Mouse (Mus musculus): Measurements from ENCODE around the gene Grpr. TPM values are rescaled to one million over a fixed set of nuclear protein-coding genes. Genes with fewer than 3 reads are reported as not detected.

The Grpr gene
- not detected in 2 replicates for polyA plus RNA-seq (2012; ENCODE audit: insufficient read depth, insufficient read length, missing spikeins)

DNA sequence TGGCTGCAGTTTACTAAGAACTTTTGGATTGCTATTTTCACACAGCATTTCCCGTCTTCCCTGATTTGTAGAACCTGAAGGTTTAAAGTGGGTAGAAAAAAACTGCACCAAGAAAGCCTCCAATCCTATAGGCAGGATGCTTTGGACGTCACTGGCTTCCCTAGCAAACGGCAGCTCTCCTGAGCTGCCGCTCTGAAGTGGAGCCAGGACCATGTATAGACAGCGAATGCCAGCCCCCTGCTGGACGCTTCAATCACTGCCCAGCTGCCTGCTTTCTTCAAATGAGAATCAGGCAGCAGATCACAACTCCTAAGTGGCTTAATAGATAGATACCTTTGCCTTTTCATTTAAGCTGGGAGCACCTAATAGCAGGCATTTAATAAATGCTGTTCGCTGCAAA is at the start of gene Grpr:
TSS of gene Grpr (minus strand) at position 12 of the 400 bp plus-strand sequence.
- Histone ChIP-seq H3K27ac (replicated peaks; ENCODE audit: low read depth, low read length) (no peak within 1 kb of the TSS), H3K4me3 (ENCODE audit: insufficient read depth, low read depth, low read length) (no peak within 1 kb of the TSS), H3K4me1 (ENCODE audit: control insufficient read depth, insufficient read depth, insufficient read length, low read length) (no peaks in the 10 kb centered on the region)

DNA sequence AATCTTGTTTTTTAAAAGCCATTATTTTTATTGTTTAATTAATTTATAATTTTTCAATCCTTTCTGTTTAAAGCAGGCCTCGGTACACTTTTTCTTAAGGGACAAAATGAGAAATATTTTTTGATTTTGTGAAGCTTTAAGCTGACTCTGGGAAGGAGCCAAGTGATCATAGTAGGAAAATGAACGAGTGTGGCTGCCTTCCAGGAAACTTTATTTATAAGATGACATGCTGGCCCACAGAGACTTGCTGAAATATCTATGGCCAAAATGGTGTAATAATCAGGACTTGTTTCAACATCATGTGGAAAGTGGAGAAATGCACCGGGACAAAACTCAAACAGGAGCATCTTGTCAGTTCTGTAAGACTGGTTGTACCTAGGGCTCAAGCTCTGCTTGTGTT is 11.0 kb upstream of the Grpr start:
- H3K27ac ChIP-seq (replicated peaks; ENCODE audit: low read depth, low read length): no peak overlapping the region
- H3K4me3 ChIP-seq (ENCODE audit: insufficient read depth, low read depth, low read length): no peak overlapping the region
- no peaks in the 10 kb centered on the region for H3K4me1 ChIP-seq (ENCODE audit: control insufficient read depth, insufficient read depth, insufficient read length, low read length)

DNA sequence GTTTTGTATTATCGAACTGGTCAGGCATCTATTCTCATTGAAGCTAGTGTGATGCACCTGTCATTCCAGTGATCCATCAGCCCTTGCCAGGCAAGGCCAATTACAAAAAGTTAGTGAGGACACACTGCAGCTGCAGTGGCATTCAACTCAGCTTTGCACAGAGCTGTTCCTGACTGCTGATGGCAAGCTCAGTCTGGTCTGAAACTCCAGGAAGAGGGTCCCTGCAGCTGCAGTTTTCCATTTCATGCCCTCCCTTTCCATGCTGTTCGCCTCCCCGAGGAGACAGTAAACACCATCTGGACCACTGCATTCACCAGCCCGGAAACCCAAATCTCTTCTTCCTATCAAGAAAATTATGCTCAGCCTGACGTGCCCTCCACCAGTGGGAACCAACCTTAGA is 2.4 kb downstream of the Grpr start:
- no peak overlapping the region for H3K27ac ChIP-seq (replicated peaks; ENCODE audit: low read depth, low read length)

DNA sequence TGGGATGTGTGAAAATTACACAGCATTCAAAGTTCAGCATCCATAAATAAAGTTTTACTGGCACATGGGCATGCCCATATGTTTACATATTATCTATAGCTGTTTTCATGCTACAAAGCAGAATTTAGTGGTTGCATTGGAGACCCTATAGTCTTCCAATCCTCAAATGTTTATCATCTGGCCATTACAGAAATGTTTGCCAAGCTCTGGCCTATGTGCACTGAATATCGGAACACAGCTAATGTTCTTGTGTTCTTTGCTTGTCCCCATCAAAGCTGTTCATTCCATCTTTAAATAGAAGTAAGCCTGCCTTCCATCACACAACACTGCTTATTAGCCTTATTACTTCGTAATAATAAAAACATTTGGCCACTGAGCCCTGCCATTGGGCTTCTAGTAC is 16.6 kb downstream of the Grpr start:
- Histone ChIP-seq H3K27ac (replicated peaks; ENCODE audit: low read depth, low read length) (no peak overlapping the region), H3K4me1 (ENCODE audit: control insufficient read depth, insufficient read depth, insufficient read length, low read length) (no peaks in the 10 kb centered on the region; the same call in 1 of the 2 replicates), H3K4me3 (ENCODE audit: insufficient read depth, low read depth, low read length) (no peak overlapping the region)

More for the DNA sequence above, 2.4 kb downstream of the Grpr start:
- H3K4me3 ChIP-seq (ENCODE audit: insufficient read depth, low read depth, low read length): no peak overlapping the region
- no peaks in the 10 kb centered on the region for H3K4me1 ChIP-seq (ENCODE audit: control insufficient read depth, insufficient read depth, insufficient read length, low read length)

- Histone ChIP-seq H3K27ac (replicated peaks; ENCODE audit: low read depth, low read length) (no peak overlapping the region), H3K4me3 (ENCODE audit: insufficient read depth, low read depth, low read length) (no peak overlapping the region), H3K4me1 (ENCODE audit: control insufficient read depth, insufficient read depth, insufficient read length, low read length) (no peaks in the 10 kb centered on the region)
These were observed 30.4 kb downstream of the Grpr start for GRCm38 (mm10) chrX:163518963-163519541.

DNA sequence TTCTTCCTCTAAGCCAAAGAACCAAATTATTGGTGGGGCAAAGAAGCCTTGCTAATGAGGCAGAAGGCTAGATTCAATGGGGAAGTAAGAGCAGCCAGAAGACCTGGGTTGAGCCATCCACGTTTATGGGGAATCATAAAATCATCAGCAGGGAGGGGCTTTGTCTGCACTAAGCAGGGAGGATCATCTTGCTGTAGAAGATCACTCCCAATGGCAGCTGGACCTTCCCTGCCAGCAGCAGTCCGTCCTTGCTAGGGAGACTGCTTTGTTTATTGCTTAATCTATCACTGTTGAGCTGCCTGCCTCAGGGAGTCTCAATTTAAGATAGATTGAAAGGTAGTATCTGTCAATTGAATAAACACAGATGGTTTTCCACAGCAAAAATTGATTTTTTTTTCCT is 37.7 kb downstream of the Grpr start:
- Histone ChIP-seq H3K4me3 (ENCODE audit: insufficient read depth, low read depth, low read length) (no peak overlapping the region), H3K27ac (replicated peaks; ENCODE audit: low read depth, low read length) (no peak overlapping the region), H3K4me1 (ENCODE audit: control insufficient read depth, insufficient read depth, insufficient read length, low read length) (no peaks in the 10 kb centered on the region)

- no peak overlapping the region for H3K27ac ChIP-seq (replicated peaks; ENCODE audit: low read depth, low read length)
- H3K4me3 ChIP-seq (ENCODE audit: insufficient read depth, low read depth, low read length): no peak overlapping the region
- H3K4me1 ChIP-seq (ENCODE audit: control insufficient read depth, insufficient read depth, insufficient read length, low read length): no peaks in the 10 kb centered on the region
These were observed 47.4 kb downstream of the Grpr start for GRCm38 (mm10) chrX:163502088-163502487.

Other genes with a start within 250 kb of the Grpr start
- not detected in 2 replicates for gene Rnf138rt1, start 211.7 kb upstream of the Grpr start, polyA plus RNA-seq (2012; ENCODE audit: insufficient read depth, insufficient read length, missing spikeins)

Data from brown adipose tissue, adult 24 weeks (tissue).